Mouse (Mus musculus) stomach, postnatal 0 days (tissue): ENCODE data around the gene Trabd2b. TPM values are rescaled to one million over a fixed set of nuclear protein-coding genes. Genes with fewer than 3 reads are reported as not detected.

Experiments
- ATAC-seq: fragments of 200-750 bp; cut with Nextera tagmentation; 2 replicates; pipeline ENCODE4 v1.8.0; 2017; ENCODE audit not compliant: low FRiP score, low TSS enrichment
- DNase-seq: peaks from one replicate; pipeline ENCODE4 v3.0.0-alpha.2; 2016; ENCODE audit warnings: low spot score
- H3K27ac ChIP-seq: fragments of 300-500 bp; sonication (generic); replicated peaks from 2 replicates; pipeline ENCODE4 v1.5.1; 2014; ENCODE audit warnings: mild to moderate bottlenecking, control low read depth
- H3K27me3 ChIP-seq: fragments of 300-500 bp; sonication (generic); 2 replicates; pipeline ENCODE4 v1.6.1; 2014; ENCODE audit warnings: low read length; ENCODE audit not compliant: control insufficient read depth, insufficient read depth
- H3K36me3 ChIP-seq: fragments of 300-500 bp; sonication (generic); 2 replicates; pipeline ENCODE4 v1.6.1; 2014; ENCODE audit warnings: low read length, mixed read lengths; ENCODE audit not compliant: control insufficient read depth, insufficient read depth
- H3K4me1 ChIP-seq: fragments of 300-500 bp; sonication (generic); replicated peaks from 2 replicates; pipeline ENCODE4 v1.6.1; 2014; ENCODE audit warnings: antibody characterized with exemption; ENCODE audit not compliant: control insufficient read depth, insufficient read depth
- H3K4me2 ChIP-seq: fragments of 300-500 bp; sonication (generic); replicated peaks from 2 replicates; pipeline ENCODE4 v1.6.1; 2014; ENCODE audit warnings: low read depth, mild to moderate bottlenecking, control low read depth, moderate library complexity
- H3K4me3 ChIP-seq: fragments of 300-500 bp; sonication (generic); 2 replicates; pipeline ENCODE4 v1.5.1; 2014; ENCODE audit warnings: low read depth, low read length, control low read depth
- H3K9ac ChIP-seq: fragments of 300-500 bp; sonication (generic); 2 replicates; pipeline ENCODE4 v1.6.1; 2014; ENCODE audit warnings: mild to moderate bottlenecking, low read length, control low read depth, mixed read lengths
- H3K9me3 ChIP-seq: fragments of 300-500 bp; sonication (generic); 2 replicates; pipeline ENCODE4 v1.6.1; 2016; ENCODE audit warnings: low read length; ENCODE audit not compliant: control insufficient read depth
- CTCF ChIP-seq: IDR thresholded peaks from 2 replicates; pipeline ENCODE4 v1.5.1; 2016; ENCODE audit warnings: antibody characterized with exemption, low read depth, mild to moderate bottlenecking, moderate library complexity
- EP300 ChIP-seq: optimal IDR thresholded peaks from 2 replicates; pipeline ENCODE3; 2016; ENCODE audit warnings: antibody characterized with exemption
- WGBS: fragments of 180-500 bp; shearing (Covaris S2); extraction: QIAGEN DNeasy Blood & Tissue Kit; methylation state at CpG from one replicate; pipeline ENCODE4 v1.1.7; 2014; 5-methylcytosine and 5-hydroxymethylcytosine counted together
- polyA plus RNA-seq: library from polyadenylated mRNA; unstranded; fragments of >200 nt; fragmentation: Nextera tagmentation; extraction: Ambion mirVana; gene quantifications from 2 replicates; pipeline ENCODE4 v1.2.1, GENCODE M21; 2015

Trabd2b gene
- polyA plus RNA-seq, 1 experiment from 2014 or later, result 0.61 TPM

- Histone ChIP-seq H3K4me1 (no peaks in the 10 kb centered on the region), H3K4me2 (no peak overlapping the region), H3K9me3 (no peaks in the 10 kb centered on the region), H3K4me3 (no peak overlapping the region), H3K27me3 (no peaks in the 10 kb centered on the region), H3K27ac (no peak overlapping the region), H3K36me3 (no peaks in the 10 kb centered on the region), H3K9ac (no peak overlapping the region)
- ATAC-seq (no peak), DNase-seq (no peak)
- WGBS, result 66% methylated on average over 3 of the region's 3 CpGs
- TF ChIP-seq CTCF (no peak), EP300 (no peak)
These were observed 48.1 kb downstream of the Trabd2b start for GRCm38 (mm10) chr4:114454495-114455186.

GRCm38 (mm10) chr4:114457111-114457510, 50.6 kb downstream of the Trabd2b start:
- Histone ChIP-seq H3K27ac (no peak overlapping the region), H3K9ac (no peak overlapping the region), H3K4me2 (no peak overlapping the region), H3K4me3 (no peak overlapping the region), H3K36me3 (no peaks in the 10 kb centered on the region), H3K27me3 (no peaks in the 10 kb centered on the region), H3K9me3 (no peaks in the 10 kb centered on the region), H3K4me1 (no peaks in the 10 kb centered on the region)
- ATAC-seq (no peak), DNase-seq (no peak)
- 72% methylated on average over 2 of the region's 2 CpGs for WGBS
- TF ChIP-seq EP300, result no peak
- TF ChIP-seq CTCF, result no peak

GRCm38 (mm10) chr4:114459591-114459990, 53.1 kb downstream of the Trabd2b start:
- no peak for DNase-seq
- no peak overlapping the region for H3K4me2 ChIP-seq
- no peak overlapping the region for H3K4me3 ChIP-seq
- no peak overlapping the region for H3K27ac ChIP-seq
- no peaks in the 10 kb centered on the region for H3K36me3 ChIP-seq
- no peaks in the 10 kb centered on the region for H3K4me1 ChIP-seq
- ATAC-seq, result peak; percentile 15; the same call in 1 of the 2 replicates
- no peaks in the 10 kb centered on the region for H3K27me3 ChIP-seq
- H3K9me3 ChIP-seq, result no peaks in the 10 kb centered on the region
- 53% methylated on average over 5 of the region's 5 CpGs for WGBS
- TF ChIP-seq CTCF, result no peak
- TF ChIP-seq EP300, result no peak
- H3K9ac ChIP-seq, result no peak overlapping the region

GRCm38 (mm10) chr4:114460401-114460800, 53.9 kb downstream of the Trabd2b start:
- 80% methylated on average over 5 of the region's 5 CpGs for whole genome bisulfite sequencing
- Histone ChIP-seq H3K4me1 (no peaks in the 10 kb centered on the region), H3K9me3 (no peaks in the 10 kb centered on the region), H3K27ac (no peak overlapping the region), H3K4me3 (no peak overlapping the region), H3K27me3 (no peaks in the 10 kb centered on the region), H3K4me2 (no peak overlapping the region), H3K9ac (no peak overlapping the region), H3K36me3 (no peaks in the 10 kb centered on the region)
- ATAC-seq (no peak), DNase-seq (no peak)
- TF ChIP-seq CTCF, result no peak

- ATAC-seq (no peak), DNase-seq (no peak)
- H3K27me3 ChIP-seq, result no peaks in the 10 kb centered on the region
- H3K36me3 ChIP-seq, result no peaks in the 10 kb centered on the region
- no peak overlapping the region for H3K9ac ChIP-seq
- TF ChIP-seq CTCF (no peak), EP300 (no peak)
- WGBS, result 51% methylated on average over 5 of the region's 5 CpGs
- H3K9me3 ChIP-seq, result no peaks in the 10 kb centered on the region
- H3K27ac ChIP-seq, result no peak overlapping the region
- no peaks in the 10 kb centered on the region for H3K4me1 ChIP-seq
- H3K4me2 ChIP-seq, result no peak overlapping the region
- no peak overlapping the region for H3K4me3 ChIP-seq
These were observed 54.6 kb downstream of the Trabd2b start for GRCm38 (mm10) chr4:114461093-114461492.

- TF ChIP-seq CTCF (no peak), EP300 (no peak)
- no peak overlapping the region for H3K4me2 ChIP-seq
- H3K36me3 ChIP-seq, result no peaks in the 10 kb centered on the region
- 34% methylated on average over 2 of the region's 2 CpGs for WGBS
- no peak overlapping the region for H3K4me3 ChIP-seq
- H3K27ac ChIP-seq, result no peak overlapping the region
- H3K9ac ChIP-seq, result no peak overlapping the region
- ATAC-seq (no peak), DNase-seq (no peak)
- no peaks in the 10 kb centered on the region for H3K9me3 ChIP-seq
- H3K4me1 ChIP-seq, result peaks cover 2% of the 10 kb centered on the region; the same call in 1 of the 2 replicates
- H3K27me3 ChIP-seq, result no peaks in the 10 kb centered on the region
These were observed 59.1 kb downstream of the Trabd2b start for GRCm38 (mm10) chr4:114465641-114466040.
